Mouse (Mus musculus) monocyte, adult 2 months (primary cell): Measurements from ENCODE around the gene AI413582.

Source experiments
- DNase-seq, 2 experiments: peaks; one replicate each; pipeline ENCODE4 v3.0.0; 2022; ENCODE audit warnings: low spot score in 2 of 2, low read depth in 1 of 2

The AI413582 gene

GRCm38 (mm10) chr17:27580392-27581068 lies 15.0 kb upstream of the AI413582 start:
- no peak for DNase-seq

- no peak for DNase-seq
Observed at GRCm38 (mm10) chr17:27579816-27580215, 14.3 kb upstream of the AI413582 start.

- no peak for DNase-seq
Observed at GRCm38 (mm10) chr17:27578487-27578886, 12.9 kb upstream of the AI413582 start.

GRCm38 (mm10) chr17:27577468-27577867 lies 11.9 kb upstream of the AI413582 start:
- no peak for DNase-seq

- DNase-seq: no peak
Observed at GRCm38 (mm10) chr17:27576056-27576455, 10.5 kb upstream of the AI413582 start.

- no peak for DNase-seq
Observed at GRCm38 (mm10) chr17:27575116-27575776, 9.7 kb upstream of the AI413582 start.

- DNase-seq: no peak
Observed at GRCm38 (mm10) chr17:27574470-27575115, 9.0 kb upstream of the AI413582 start.

- no peak for DNase-seq
Observed at GRCm38 (mm10) chr17:27573772-27574320, 8.3 kb upstream of the AI413582 start.

GRCm38 (mm10) chr17:27571315-27571714 lies 5.8 kb upstream of the AI413582 start:
- DNase-seq: no peak

- no peak for DNase-seq
Observed at GRCm38 (mm10) chr17:27568228-27568627, 2.7 kb upstream of the AI413582 start.

GRCm38 (mm10) chr17:27565942-27566267 lies 349 bp upstream of the AI413582 start:
- no peak for DNase-seq

GRCm38 (mm10) chr17:27564391-27565162 lies 979 bp downstream of the AI413582 start:
- DNase-seq: no peak

GRCm38 (mm10) chr17:27563771-27564244 lies 1.7 kb downstream of the AI413582 start:
- no peak for DNase-seq

- DNase-seq: no peak
Observed at GRCm38 (mm10) chr17:27561809-27562526, 3.6 kb downstream of the AI413582 start.

- no peak for DNase-seq
Observed at GRCm38 (mm10) chr17:27560926-27561480, 4.6 kb downstream of the AI413582 start.

- DNase-seq: no peak
Observed at GRCm38 (mm10) chr17:27559596-27559995, 6.0 kb downstream of the AI413582 start.

GRCm38 (mm10) chr17:27558845-27559244 lies 6.7 kb downstream of the AI413582 start:
- no peak for DNase-seq

- no peak for DNase-seq
Observed at GRCm38 (mm10) chr17:27557927-27558661, 7.5 kb downstream of the AI413582 start.

- DNase-seq: no peak
Observed at GRCm38 (mm10) chr17:27557181-27557926, 8.2 kb downstream of the AI413582 start.
